Mouse (Mus musculus): ENCODE data around the gene Plin3.

The Plin3 gene

GRCm38 (mm10) chr17:56245608-56246007 is 47.1 kb downstream of the Plin3 start:
- DNase-seq (ENCODE audit: low read depth) = no peak

GRCm38 (mm10) chr17:56241541-56242401 is 50.9 kb downstream of the Plin3 start:
- peak; percentile 93 for DNase-seq (ENCODE audit: low read depth)

- DNase-seq (ENCODE audit: low read depth) = no peak
Observed at GRCm38 (mm10) chr17:56233818-56234469, 58.7 kb downstream of the Plin3 start.

GRCm38 (mm10) chr17:56233389-56233788 is 59.3 kb downstream of the Plin3 start:
- no peak for DNase-seq (ENCODE audit: low read depth)

- no peak for DNase-seq (ENCODE audit: low read depth)
Observed at GRCm38 (mm10) chr17:56229943-56230342, 62.7 kb downstream of the Plin3 start.

Data from c-Kit-positive CD71-negative TER-119-negative erythroid progenitor cells, embryonic 14.5 days (primary cell).